Mouse (Mus musculus): ENCODE data around the gene H2-Q2.
"Not testable (repeated sequence)": the region's sequence is repeated elsewhere in the genome, so short reads cannot be mapped to it uniquely, and the experiment has no call there.

H2-Q2 gene

GRCm38 (mm10) chr17:35379369-35379728, 37.3 kb downstream of the H2-Q2 start, which contains the start of gene H2-Q4:
Gene H2-Q4, plus strand, starts transcription at chr17:35379617.
- peak; percentile 91 for DNase-seq

- DNase-seq: peak; percentile 69
Measured at GRCm38 (mm10) chr17:35379729-35380451, 37.8 kb downstream of the H2-Q2 start.

- peak; percentile 88 for DNase-seq
Measured at GRCm38 (mm10) chr17:35389796-35390195, 47.8 kb downstream of the H2-Q2 start.

- not testable (repeated sequence) for DNase-seq
Measured at GRCm38 (mm10) chr17:35392671-35393070, 50.6 kb downstream of the H2-Q2 start.

GRCm38 (mm10) chr17:35393864-35394800, 52.1 kb downstream of the H2-Q2 start:
- not testable (repeated sequence) for DNase-seq
